In the genomic region with DNA sequence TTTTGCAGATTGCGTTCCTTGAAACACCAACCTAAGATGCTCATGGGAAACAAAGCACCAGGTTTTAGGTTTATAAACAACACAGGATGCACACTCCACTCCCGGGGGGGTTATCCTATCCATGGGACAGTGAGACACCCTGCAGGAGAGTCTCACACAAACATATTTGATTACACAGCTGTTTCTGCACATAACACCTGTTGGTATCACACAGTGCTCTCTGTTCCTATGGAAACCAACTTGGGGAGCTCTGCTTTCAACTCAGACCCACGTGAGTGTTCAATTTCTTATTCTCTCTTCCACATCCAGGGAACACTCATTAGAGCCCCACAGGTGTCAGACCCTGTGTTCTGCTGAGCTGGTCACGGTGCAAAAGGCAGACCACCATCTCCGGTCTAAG, we compare ENCODE assay signal across 31 mouse cellular contexts.
DNase-seq lines count a peak whose midpoint lies in the region; ATAC-seq and TF ChIP-seq lines count a peak whose summit lies in the region.
"Had no signal": no experiment of that assay in that cellular context is flagged by ENCODE, and none has a peak within 500 bp of the region (broad histone marks: within the 10 kb centered on the region; RNA-seq: fewer than 3 reads in every experiment).

No protein-coding gene starts in this region.

- no peak for TF ChIP-seq EP300 in lung, postnatal 0 days (IDR thresholded peaks at IDR 0.05)

- no peak overlapping the region for H3K4me3 ChIP-seq in midbrain, postnatal 0 days (ENCODE audit: low read depth, low read length)
- H3K4me3 ChIP-seq in midbrain, embryonic 11.5 days (ENCODE audit: low read depth, low read length): no peak overlapping the region
- no peak overlapping the region for H3K4me3 ChIP-seq in embryonic facial prominence, embryonic 10.5 days
- H3K4me3 ChIP-seq in limb, embryonic 14.5 days (replicated peaks; ENCODE audit: low read length): no peak overlapping the region
- no peak overlapping the region for H3K4me3 ChIP-seq in lung, postnatal 0 days (ENCODE audit: low read depth, low read length)
- H3K4me3 ChIP-seq: erythroblast, embryonic 14.5 days; forebrain, embryonic 12.5 days; gastrocnemius, adult 2 months; heart, adult 2 months; heart, embryonic 12.5 days; hindbrain, embryonic 15.5 days; layer of hippocampus, adult 2 months; liver, embryonic 12.5 days; megakaryocyte, embryonic 14.5 days; midbrain, embryonic 13.5 days; neural tube, embryonic 12.5 days had no signal

- no peaks in the 10 kb centered on the region for H3K27me3 ChIP-seq in midbrain, postnatal 0 days (ENCODE audit: insufficient read depth, low read length)
- no peaks in the 10 kb centered on the region for H3K27me3 ChIP-seq in midbrain, embryonic 11.5 days (ENCODE audit: control insufficient read depth, insufficient read depth, low read length)
- H3K27me3 ChIP-seq in embryonic facial prominence, embryonic 10.5 days (replicated peaks; ENCODE audit: low read depth, poor library complexity, severe bottlenecking): no peaks in the 10 kb centered on the region
- H3K27me3 ChIP-seq in limb, embryonic 14.5 days (ENCODE audit: control insufficient read depth, insufficient read depth, low read length): no peaks in the 10 kb centered on the region
- H3K27me3 ChIP-seq in lung, postnatal 0 days (replicated peaks; ENCODE audit: insufficient read depth, low read length): no peaks in the 10 kb centered on the region
- H3K27me3 ChIP-seq: forebrain, embryonic 12.5 days; heart, embryonic 12.5 days; hindbrain, embryonic 15.5 days; liver, embryonic 12.5 days; megakaryocyte, embryonic 14.5 days; midbrain, embryonic 13.5 days; neural tube, embryonic 12.5 days had no signal

- H3K27ac ChIP-seq in midbrain, postnatal 0 days (ENCODE audit: low read depth, low read length): no peak overlapping the region
- no peak overlapping the region for H3K27ac ChIP-seq in midbrain, embryonic 11.5 days (ENCODE audit: low read depth, low read length)
- peak overlapping the region; percentile 35; the same call in 1 of the 2 replicates for H3K27ac ChIP-seq in embryonic facial prominence, embryonic 10.5 days (replicated peaks)
- H3K27ac ChIP-seq in limb, embryonic 14.5 days (replicated peaks; ENCODE audit: low read depth, low read length): no peak overlapping the region
- no peak overlapping the region for H3K27ac ChIP-seq in lung, postnatal 0 days (ENCODE audit: low read length)
- H3K27ac ChIP-seq: forebrain, embryonic 12.5 days; gastrocnemius, adult 2 months; heart, adult 2 months; hindbrain, embryonic 15.5 days; layer of hippocampus, adult 2 months; liver, embryonic 12.5 days; neural tube, embryonic 12.5 days had no signal

- H3K4me2 ChIP-seq in midbrain, postnatal 0 days (ENCODE audit: low read depth, low read length, poor library complexity, severe bottlenecking): no peak overlapping the region
- no peak overlapping the region for H3K4me2 ChIP-seq in midbrain, embryonic 11.5 days
- H3K4me2 ChIP-seq in limb, embryonic 14.5 days (replicated peaks; ENCODE audit: low read depth, low read length, severe bottlenecking): no peak overlapping the region
- H3K4me2 ChIP-seq in lung, postnatal 0 days (replicated peaks; ENCODE audit: low read depth, low read length): no peak overlapping the region
- H3K4me2 ChIP-seq: forebrain, embryonic 12.5 days; heart, embryonic 12.5 days; hindbrain, embryonic 15.5 days; liver, embryonic 12.5 days; midbrain, embryonic 13.5 days; neural tube, embryonic 12.5 days had no signal

- no peak for TF ChIP-seq CTCF in midbrain, postnatal 0 days (IDR thresholded peaks at IDR 0.05)
- no peak for TF ChIP-seq CTCF in lung, postnatal 0 days (IDR thresholded peaks at IDR 0.05)

- no peaks in the 10 kb centered on the region for H3K36me3 ChIP-seq in midbrain, postnatal 0 days (ENCODE audit: insufficient read depth, low read length)
- no peaks in the 10 kb centered on the region for H3K36me3 ChIP-seq in midbrain, embryonic 11.5 days (ENCODE audit: control insufficient read depth, insufficient read depth, low read length)
- H3K36me3 ChIP-seq in embryonic facial prominence, embryonic 10.5 days (replicated peaks): no peaks in the 10 kb centered on the region
- H3K36me3 ChIP-seq in limb, embryonic 14.5 days (ENCODE audit: control insufficient read depth, insufficient read depth, low read length): no peaks in the 10 kb centered on the region
- H3K36me3 ChIP-seq in lung, postnatal 0 days (ENCODE audit: insufficient read depth, low read length): no peaks in the 10 kb centered on the region
- H3K36me3 ChIP-seq: forebrain, embryonic 12.5 days; heart, embryonic 12.5 days; hindbrain, embryonic 15.5 days; liver, embryonic 12.5 days; midbrain, embryonic 13.5 days; neural tube, embryonic 12.5 days had no signal

- no peaks in the 10 kb centered on the region for H3K9me3 ChIP-seq in midbrain, postnatal 0 days (ENCODE audit: low read length)
- no peaks in the 10 kb centered on the region for H3K9me3 ChIP-seq in midbrain, embryonic 11.5 days (ENCODE audit: control insufficient read depth, low read length)
- peaks cover 3% of the 10 kb centered on the region; the same call in 1 of the 2 replicates for H3K9me3 ChIP-seq in embryonic facial prominence, embryonic 10.5 days
- H3K9me3 ChIP-seq in limb, embryonic 14.5 days (ENCODE audit: control insufficient read depth, low read length): peaks cover 3% of the 10 kb centered on the region; the same call in 1 of the 2 replicates
- H3K9me3 ChIP-seq in lung, postnatal 0 days (ENCODE audit: low read length): no peaks in the 10 kb centered on the region
- H3K9me3 ChIP-seq: forebrain, embryonic 12.5 days; hindbrain, embryonic 15.5 days; liver, embryonic 12.5 days had no signal

- DNase-seq in midbrain, postnatal 0 days (ENCODE audit: low spot score): peak; percentile 42
- no peak for DNase-seq in midbrain, embryonic 11.5 days (ENCODE audit: low spot score, missing footprints)
- DNase-seq in embryonic facial prominence, embryonic 10.5 days (ENCODE audit: low spot score): no peak
- DNase-seq in forelimb bud, embryonic 11.5 days (ENCODE audit: low read depth, low spot score): peak; percentile 38
- no peak for DNase-seq in limb, embryonic 14.5 days (ENCODE audit: low spot score)
- no peak for DNase-seq in left cerebral cortex, adult 8-10 months (ENCODE audit: low spot score in 2 of 2)
- no peak for DNase-seq in lung, postnatal 0 days (ENCODE audit: low spot score)
- DNase-seq: adrenal gland, adult 2 months; adrenal gland, postnatal 36 days; B cell, adult 2 months; cerebellum, adult 2 months; cerebellum, postnatal 14 days; gastrocnemius, adult 2 months; gastrocnemius, postnatal 36 days; heart, adult 2 months; kidney, adult 18-20 months; kidney, postnatal 36 days; left cerebral cortex, postnatal 4 days; liver, postnatal 0 days; lung, postnatal 4 days; thymus, adult 2 months had no signal

- H3K9ac ChIP-seq in midbrain, postnatal 0 days (replicated peaks; ENCODE audit: low read length, poor library complexity, severe bottlenecking): no peak overlapping the region
- H3K9ac ChIP-seq in midbrain, embryonic 11.5 days (ENCODE audit: low read length): no peak overlapping the region
- H3K9ac ChIP-seq in limb, embryonic 14.5 days (ENCODE audit: low read depth, low read length, severe bottlenecking): no peak overlapping the region
- no peak overlapping the region for H3K9ac ChIP-seq in lung, postnatal 0 days (replicated peaks; ENCODE audit: low read depth)
- H3K9ac ChIP-seq: forebrain, embryonic 12.5 days; heart, embryonic 12.5 days; hindbrain, embryonic 15.5 days; liver, embryonic 12.5 days; liver, postnatal 0 days; midbrain, embryonic 13.5 days; neural tube, embryonic 12.5 days had no signal

- TF ChIP-seq POLR2A in limb, embryonic 14.5 days (IDR thresholded peaks at IDR 0.05; ENCODE audit: borderline replicate concordance, extremely low read depth, insufficient read depth, insufficient read length): no peak

- H3K4me1 ChIP-seq in midbrain, postnatal 0 days (ENCODE audit: insufficient read depth, low read length): no peaks in the 10 kb centered on the region
- no peaks in the 10 kb centered on the region for H3K4me1 ChIP-seq in midbrain, embryonic 11.5 days (ENCODE audit: control insufficient read depth, insufficient read depth, low read length)
- H3K4me1 ChIP-seq in embryonic facial prominence, embryonic 10.5 days: peaks cover 9% of the 10 kb centered on the region; the same call in 1 of the 2 replicates
- H3K4me1 ChIP-seq in limb, embryonic 14.5 days (ENCODE audit: control insufficient read depth, insufficient read depth, low read length): no peaks in the 10 kb centered on the region
- no peaks in the 10 kb centered on the region for H3K4me1 ChIP-seq in lung, postnatal 0 days (ENCODE audit: insufficient read depth, low read depth, low read length)
- H3K4me1 ChIP-seq: heart, embryonic 12.5 days; liver, embryonic 12.5 days; neural tube, embryonic 12.5 days had no signal

- 60% methylated on average over 5 of the region's 5 CpGs for WGBS in midbrain, postnatal 0 days
- 85% methylated on average over 5 of the region's 5 CpGs for WGBS in midbrain, embryonic 11.5 days
- WGBS in embryonic facial prominence, embryonic 10.5 days: 79% methylated on average over 5 of the region's 5 CpGs
- WGBS in limb, embryonic 14.5 days: 63% methylated on average over 5 of the region's 5 CpGs
- 64% methylated on average over 5 of the region's 5 CpGs for WGBS in lung, postnatal 0 days

- peak; percentile 41; the same call in 1 of the 2 replicates for ATAC-seq in midbrain, postnatal 0 days (ENCODE audit: low FRiP score)
- no peak for ATAC-seq in midbrain, embryonic 11.5 days (ENCODE audit: low FRiP score)
- peak; percentile 62 for ATAC-seq in limb, embryonic 14.5 days (ENCODE audit: low FRiP score, low read depth)
- no peak for ATAC-seq in lung, postnatal 0 days
- ATAC-seq: activated CD4-positive, CD25-positive, alpha-beta regulatory T cell, adult 4 months; liver, embryonic 12.5 days; liver, postnatal 0 days; midbrain, embryonic 13.5 days had no signal

Comparison
In these comparisons a context has a peak if more than half of its experiments do, and no peak if none do; other contexts are left out.
1. ATAC-seq: peak in midbrain, postnatal 0 days (single experiment) and limb, embryonic 14.5 days (single experiment); none in midbrain, embryonic 11.5 days (single experiment) and lung, postnatal 0 days (single experiment).
2. DNase-seq: peak in midbrain, postnatal 0 days (single experiment) and forelimb bud, embryonic 11.5 days (single experiment); none in midbrain, embryonic 11.5 days (single experiment), embryonic facial prominence, embryonic 10.5 days (single experiment), limb, embryonic 14.5 days (single experiment), left cerebral cortex, adult 8-10 months (0 of 2) and lung, postnatal 0 days (single experiment).